Mouse (Mus musculus): ENCODE data around the gene Zxdb.
"Not testable (repeated sequence)": the region's sequence is repeated elsewhere in the genome, so short reads cannot be mapped to it uniquely, and the experiment has no call there.

Gene Zxdb

GRCm38 (mm10) chrX:94724192-94724971 lies at the start of gene Zxdb:
Gene Zxdb, plus strand, starts transcription at chrX:94724569.
- DNase-seq (ENCODE audit: low spot score in 2 of 2), result not testable (repeated sequence)

GRCm38 (mm10) chrX:94674977-94675376 lies 49.4 kb upstream of the Zxdb start:
- DNase-seq (ENCODE audit: low spot score in 2 of 2), result peak; percentile 6 to 27

- not testable (repeated sequence) for DNase-seq (ENCODE audit: low spot score in 2 of 2)
Observed at GRCm38 (mm10) chrX:94681581-94681980, 42.8 kb upstream of the Zxdb start.

- DNase-seq (ENCODE audit: low spot score in 2 of 2), result peak in 1 of 2 experiments; percentile 6
Observed at GRCm38 (mm10) chrX:94689593-94689992, 34.8 kb upstream of the Zxdb start.

- DNase-seq (ENCODE audit: low spot score in 2 of 2), result not testable (repeated sequence)
Observed at GRCm38 (mm10) chrX:94706676-94707075, 17.7 kb upstream of the Zxdb start.

GRCm38 (mm10) chrX:94709752-94710151 lies 14.6 kb upstream of the Zxdb start:
- not testable (repeated sequence) for DNase-seq (ENCODE audit: low spot score in 2 of 2)

- not testable (repeated sequence) for DNase-seq (ENCODE audit: low spot score in 2 of 2)
Observed at GRCm38 (mm10) chrX:94724972-94725569, 702 bp downstream of the Zxdb start.

- DNase-seq (ENCODE audit: low spot score in 2 of 2), result not testable (repeated sequence)
Observed at GRCm38 (mm10) chrX:94725627-94726083, 1.3 kb downstream of the Zxdb start.

- DNase-seq (ENCODE audit: low spot score in 2 of 2), result no peak
Observed at GRCm38 (mm10) chrX:94731596-94731995, 7.2 kb downstream of the Zxdb start.

GRCm38 (mm10) chrX:94753733-94754132 lies 29.4 kb downstream of the Zxdb start:
- no peak for DNase-seq (ENCODE audit: low spot score in 2 of 2)

- no peak for DNase-seq (ENCODE audit: low spot score in 2 of 2)
Observed at GRCm38 (mm10) chrX:94759959-94760358, 35.6 kb downstream of the Zxdb start.

- DNase-seq (ENCODE audit: low spot score in 2 of 2), result no peak
Observed at GRCm38 (mm10) chrX:94773876-94774275, 49.5 kb downstream of the Zxdb start.

All from cerebellum, postnatal 4 days (tissue).